In the genomic region with DNA sequence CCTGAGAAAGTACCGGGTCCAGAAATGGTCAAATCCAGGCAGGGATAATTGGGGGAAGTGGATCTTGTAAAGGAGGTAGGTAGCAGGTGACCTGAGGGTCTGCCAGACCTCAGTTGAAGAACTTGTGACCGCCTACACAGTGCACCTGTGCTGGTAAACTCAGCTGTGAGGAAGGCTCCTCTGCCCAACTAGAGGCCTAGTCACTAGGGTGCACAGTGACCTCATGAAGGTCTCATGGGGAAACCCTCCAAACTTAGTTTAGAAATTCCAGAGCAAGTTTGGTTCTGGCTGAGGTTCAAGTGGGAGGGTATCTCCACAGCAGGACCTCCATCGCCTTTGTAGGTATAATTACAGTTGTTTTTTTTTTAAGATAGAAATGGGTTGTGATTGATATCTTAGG, we compare ENCODE assay signal across 14 mouse cellular contexts.
A peak's percentile ranks its signal among the peaks of the same experiment; 100 is the strongest.
DNase-seq lines count a peak whose midpoint lies in the region; ATAC-seq and TF ChIP-seq lines count a peak whose summit lies in the region.
"Had no signal": no experiment of that assay in that cellular context is flagged by ENCODE, and none has a peak within 500 bp of the region (broad histone marks: within the 10 kb centered on the region; RNA-seq: fewer than 3 reads in every experiment).

No protein-coding gene starts in this region.

- H3K4me3 ChIP-seq in kidney, adult 2 months (ENCODE audit: insufficient read depth, low read depth, low read length), result no peak overlapping the region
- H3K4me3 ChIP-seq in G1E (ENCODE audit: low read depth, low read length), result peak overlapping the region; percentile 28; the same call in 1 of the 2 replicates
- H3K4me3 ChIP-seq in liver, embryonic 15.5 days (replicated peaks), result no peak overlapping the region
- H3K4me3 ChIP-seq: embryonic facial prominence, embryonic 13.5 days; limb, embryonic 10.5 days; midbrain, embryonic 10.5 days had no signal

- peak overlapping the region; percentile 77; the same call in 1 of the 2 replicates for H3K4me2 ChIP-seq in liver, embryonic 15.5 days
- H3K4me2 ChIP-seq: embryonic facial prominence, embryonic 13.5 days had no signal

- no peak overlapping the region for H3K9ac ChIP-seq in liver, embryonic 15.5 days
- H3K9ac ChIP-seq: embryonic facial prominence, embryonic 13.5 days had no signal

- no peaks in the 10 kb centered on the region for H3K36me3 ChIP-seq in kidney, adult 2 months (ENCODE audit: control insufficient read depth, insufficient read depth, low read length)
- H3K36me3 ChIP-seq in G1E (replicated peaks), result peaks cover 27% of the 10 kb centered on the region
- H3K36me3 ChIP-seq in liver, embryonic 15.5 days (replicated peaks), result no peaks in the 10 kb centered on the region
- H3K36me3 ChIP-seq: embryonic facial prominence, embryonic 13.5 days; limb, embryonic 10.5 days; midbrain, embryonic 10.5 days had no signal

- no peak for TF ChIP-seq CTCF in kidney, adult 2 months (conservative IDR thresholded peaks at IDR 0.05; ENCODE audit: insufficient read depth, insufficient read length, low read depth, low read length)
- TF ChIP-seq CTCF in G1E (IDR thresholded peaks at IDR 0.05; ENCODE audit: low read depth, low read length), result no peak

- H3K27ac ChIP-seq in kidney, adult 2 months (ENCODE audit: insufficient read depth, low read depth, low read length), result peak overlapping the region; percentile 78
- H3K27ac ChIP-seq in liver, embryonic 15.5 days (replicated peaks), result peak overlapping the region; percentile 63
- H3K27ac ChIP-seq: embryonic facial prominence, embryonic 13.5 days; midbrain, embryonic 10.5 days had no signal

- DNase-seq in kidney, adult 2 months, result no peak
- no peak for DNase-seq in kidney, adult 18-20 months
- DNase-seq in 416B (ENCODE audit: low read depth), result peak; percentile 36
- DNase-seq in G1E (ENCODE audit: low spot score), result no peak
- no peak for DNase-seq in right cerebral cortex, postnatal 25 days
- no peak for DNase-seq in natural killer cell, adult 2 months (ENCODE audit: low spot score in 2 of 2)
- DNase-seq: cerebellum, postnatal 10 days; kidney, adult 8-10 months had no signal

- no peaks in the 10 kb centered on the region for H3K27me3 ChIP-seq in kidney, adult 2 months (replicated peaks; ENCODE audit: control insufficient read depth, insufficient read depth, low read length)
- H3K27me3 ChIP-seq in G1E (ENCODE audit: insufficient read depth, low read length), result no peaks in the 10 kb centered on the region
- no peaks in the 10 kb centered on the region for H3K27me3 ChIP-seq in liver, embryonic 15.5 days
- H3K27me3 ChIP-seq: embryonic facial prominence, embryonic 13.5 days had no signal

- 63% methylated on average over 3 of the region's 3 CpGs for WGBS in kidney, adult 2 months
- WGBS in liver, embryonic 15.5 days (ENCODE audit: insufficient replicate concordance), result 56% methylated on average over 3 of the region's 3 CpGs

- no peak for TF ChIP-seq POLR2A in kidney, adult 2 months (IDR thresholded peaks at IDR 0.05; ENCODE audit: low read depth, low read length)

- peaks cover 19% of the 10 kb centered on the region for H3K4me1 ChIP-seq in kidney, adult 2 months (ENCODE audit: control insufficient read depth, insufficient read depth, low read length)
- H3K4me1 ChIP-seq in G1E (ENCODE audit: insufficient read depth, low read depth, low read length), result peaks cover 71% of the 10 kb centered on the region
- H3K4me1 ChIP-seq in liver, embryonic 15.5 days (replicated peaks), result peaks cover 67% of the 10 kb centered on the region

- no peak for ATAC-seq in G1E (ENCODE audit: extremely low read depth, insufficient number of reproducible peaks, low FRiP score, poor library complexity, severe bottlenecking)
- ATAC-seq in liver, embryonic 15.5 days (ENCODE audit: insufficient read depth), result no peak
- ATAC-seq in megakaryocyte-erythroid progenitor cell, adult 5-6 weeks (replicated peaks; ENCODE audit: low FRiP score, low TSS enrichment, poor library complexity, severe bottlenecking), result no peak
- ATAC-seq: forebrain, embryonic 14.5 days had no signal

- no peaks in the 10 kb centered on the region for H3K9me3 ChIP-seq in G1E (replicated peaks)
- H3K9me3 ChIP-seq in liver, embryonic 15.5 days (replicated peaks), result no peaks in the 10 kb centered on the region
- H3K9me3 ChIP-seq: embryonic facial prominence, embryonic 13.5 days; limb, embryonic 10.5 days; midbrain, embryonic 10.5 days had no signal
